Mouse (Mus musculus) liver, embryonic 15.5 days (tissue): ENCODE data around the gene Ager. TPM values are rescaled to one million over a fixed set of nuclear protein-coding genes. Genes with fewer than 3 reads are reported as not detected.

Experiments
- ATAC-seq: fragments of 200-750 bp; cut with Nextera tagmentation; 2 replicates; pipeline ENCODE4 v1.8.0; 2017; ENCODE audit warnings: moderate number of reproducible peaks, mild to moderate bottlenecking, moderate library complexity; ENCODE audit not compliant: insufficient read depth
- H3K27ac ChIP-seq: fragments of 300-500 bp; sonication (generic); replicated peaks from 2 replicates; pipeline ENCODE4 v1.5.1; 2015; ENCODE audit warnings: mild to moderate bottlenecking, inconsistent platforms
- H3K27me3 ChIP-seq: fragments of 300-500 bp; sonication (generic); 2 replicates; pipeline ENCODE4 v1.6.1; 2015; ENCODE audit warnings: mild to moderate bottlenecking, inconsistent platforms
- H3K36me3 ChIP-seq: fragments of 300-500 bp; sonication (generic); replicated peaks from 2 replicates; pipeline ENCODE4 v1.6.1; 2015; ENCODE audit warnings: moderate library complexity, mild to moderate bottlenecking, inconsistent platforms
- H3K4me1 ChIP-seq: fragments of 300-500 bp; sonication (generic); replicated peaks from 2 replicates; pipeline ENCODE4 v1.6.1; 2015; ENCODE audit warnings: inconsistent platforms
- H3K4me2 ChIP-seq: fragments of 300-500 bp; sonication (generic); 2 replicates; pipeline ENCODE4 v1.6.1; 2015; ENCODE audit warnings: moderate library complexity, mild to moderate bottlenecking, inconsistent platforms
- H3K4me3 ChIP-seq: fragments of 300-500 bp; sonication (generic); replicated peaks from 2 replicates; pipeline ENCODE4 v1.5.1; 2015; ENCODE audit warnings: mild to moderate bottlenecking, inconsistent platforms
- H3K9ac ChIP-seq: fragments of 300-500 bp; sonication (generic); 2 replicates; pipeline ENCODE4 v1.6.1; 2015; ENCODE audit warnings: moderate library complexity, mild to moderate bottlenecking, inconsistent platforms
- H3K9me3 ChIP-seq: fragments of 300-500 bp; sonication (generic); replicated peaks from 2 replicates; pipeline ENCODE4 v1.6.1; 2016; ENCODE audit warnings: inconsistent platforms
- WGBS: fragments of 180-500 bp; shearing (Covaris S2); methylation state at CpG from one replicate; pipeline ENCODE4 v1.1.7; 2015; ENCODE audit warnings: mixed read lengths; ENCODE audit not compliant: insufficient replicate concordance; 5-methylcytosine and 5-hydroxymethylcytosine counted together
- polyA plus RNA-seq: library from polyadenylated mRNA; unstranded; fragments of >200 nt; fragmentation: Nextera tagmentation; extraction: Ambion mirVana; gene quantifications from 2 replicates; pipeline ENCODE4 v1.2.1, GENCODE M21; 2015

The Ager gene
- polyA plus RNA-seq, 1 experiment from 2014 or later, result 0.88 TPM

- no peak overlapping the region for H3K4me3 ChIP-seq
- no peak for ATAC-seq
- H3K4me2 ChIP-seq, result no peak overlapping the region
- H3K4me1 ChIP-seq, result peaks cover 53% of the 10 kb centered on the region
- H3K9ac ChIP-seq, result no peak overlapping the region
- peaks cover 27% of the 10 kb centered on the region for H3K27me3 ChIP-seq
- no peak overlapping the region for H3K27ac ChIP-seq
- 67% methylated on average over 3 of the region's 3 CpGs for WGBS
- peaks cover 23% of the 10 kb centered on the region for H3K36me3 ChIP-seq
- no peaks in the 10 kb centered on the region for H3K9me3 ChIP-seq
Observed at GRCm38 (mm10) chr17:34624981-34625380, 27.3 kb downstream of the Ager start.

- peak overlapping the region; percentile 89 for H3K4me2 ChIP-seq
- H3K36me3 ChIP-seq, result peaks cover 23% of the 10 kb centered on the region
- WGBS, result 46% methylated on average over 16 of the region's 16 CpGs
- peak overlapping the region; percentile 66 for H3K4me3 ChIP-seq
- peak overlapping the region; percentile 68 for H3K9ac ChIP-seq
- peaks cover 64% of the 10 kb centered on the region for H3K4me1 ChIP-seq
- no peak for ATAC-seq
- H3K27ac ChIP-seq, result peak overlapping the region; percentile 77; the same call in 1 of the 2 replicates
- H3K9me3 ChIP-seq, result no peaks in the 10 kb centered on the region
- peaks cover 39% of the 10 kb centered on the region for H3K27me3 ChIP-seq
Observed at GRCm38 (mm10) chr17:34626062-34626772, 28.6 kb downstream of the Ager start.

GRCm38 (mm10) chr17:34626773-34627092, 29.1 kb downstream of the Ager start:
- peak overlapping the region; percentile 89 for H3K4me2 ChIP-seq
- peaks cover 18% of the 10 kb centered on the region for H3K36me3 ChIP-seq
- H3K27ac ChIP-seq, result peak overlapping the region; percentile 77
- ATAC-seq, result no peak
- peaks cover 44% of the 10 kb centered on the region for H3K27me3 ChIP-seq
- no peaks in the 10 kb centered on the region for H3K9me3 ChIP-seq
- peak overlapping the region; percentile 66 for H3K4me3 ChIP-seq
- H3K9ac ChIP-seq, result peak overlapping the region; percentile 68
- H3K4me1 ChIP-seq, result peaks cover 68% of the 10 kb centered on the region
- whole genome bisulfite sequencing, result under 1% methylated on average over 18 of the region's 18 CpGs

GRCm38 (mm10) chr17:34627093-34627942, 29.7 kb downstream of the Ager start:
- ATAC-seq, result peak; percentile 69
- no peaks in the 10 kb centered on the region for H3K9me3 ChIP-seq
- under 1% methylated on average over 44 of the region's 45 CpGs for WGBS

GRCm38 (mm10) chr17:34627943-34628643, 30.4 kb downstream of the Ager start, which contains the start of gene Ppt2:
TSS of gene Ppt2 (minus strand) at chr17:34628510.
- peaks cover 69% of the 10 kb centered on the region for H3K4me1 ChIP-seq

More at GRCm38 (mm10) chr17:34627093-34627942, 29.7 kb downstream of the Ager start:
- Histone ChIP-seq H3K4me2 (peak overlapping the region; percentile 89), H3K9ac (peak overlapping the region; percentile 68), H3K4me1 (peaks cover 70% of the 10 kb centered on the region), H3K27me3 (peaks cover 50% of the 10 kb centered on the region), H3K36me3 (peaks cover 15% of the 10 kb centered on the region), H3K4me3 (peak overlapping the region; percentile 66), H3K27ac (peak overlapping the region; percentile 77)

GRCm38 (mm10) chr17:34628644-34628967, 30.9 kb downstream of the Ager start:
- H3K27me3 ChIP-seq, result peaks cover 63% of the 10 kb centered on the region
- peaks cover 66% of the 10 kb centered on the region for H3K4me1 ChIP-seq
- no peaks in the 10 kb centered on the region for H3K9me3 ChIP-seq
- H3K27ac ChIP-seq, result no peak overlapping the region
- H3K4me2 ChIP-seq, result peak overlapping the region; percentile 89
- H3K36me3 ChIP-seq, result peaks cover 8% of the 10 kb centered on the region
- H3K4me3 ChIP-seq, result no peak overlapping the region; the same call in 1 of the 2 replicates
- WGBS, result 46% methylated on average over 5 of the region's 5 CpGs
- H3K9ac ChIP-seq, result no peak overlapping the region
- ATAC-seq, result no peak

More at GRCm38 (mm10) chr17:34627943-34628643, 30.4 kb downstream of the Ager start, which contains the start of gene Ppt2:
- peaks cover 10% of the 10 kb centered on the region for H3K36me3 ChIP-seq
- H3K9ac ChIP-seq, result peak within 1 kb of the TSS; percentile 68
- 10% methylated on average over 29 of the region's 29 CpGs for WGBS
- H3K4me2 ChIP-seq, result peak within 1 kb of the TSS; percentile 89
- H3K27ac ChIP-seq, result peak within 1 kb of the TSS; percentile 77
- peaks cover 58% of the 10 kb centered on the region for H3K27me3 ChIP-seq
- H3K9me3 ChIP-seq, result no peaks in the 10 kb centered on the region
- peak within 1 kb of the TSS; percentile 66 for H3K4me3 ChIP-seq
- ATAC-seq, result no peak

- H3K36me3 ChIP-seq, result peaks cover 6% of the 10 kb centered on the region
- peak within 1 kb of the TSS; percentile 89 for H3K4me2 ChIP-seq
- H3K4me1 ChIP-seq, result peaks cover 63% of the 10 kb centered on the region
- H3K27me3 ChIP-seq, result peaks cover 68% of the 10 kb centered on the region
- ATAC-seq, result no peak
- H3K9ac ChIP-seq, result no peak within 1 kb of the TSS
- H3K9me3 ChIP-seq, result no peaks in the 10 kb centered on the region
- H3K27ac ChIP-seq, result no peak within 1 kb of the TSS
- WGBS, result 13% methylated on average over 16 of the region's 16 CpGs
- peak within 1 kb of the TSS; percentile 66 for H3K4me3 ChIP-seq
Observed at GRCm38 (mm10) chr17:34629221-34629751, 31.6 kb downstream of the Ager start, which contains the start of gene Prrt1. TSS of gene Prrt1 (plus strand) at chr17:34629533.

- peaks cover 63% of the 10 kb centered on the region for H3K4me1 ChIP-seq
- no peak for ATAC-seq
- H3K9me3 ChIP-seq, result no peaks in the 10 kb centered on the region
- H3K27me3 ChIP-seq, result peaks cover 68% of the 10 kb centered on the region
- H3K4me3 ChIP-seq, result no peak overlapping the region
- H3K27ac ChIP-seq, result no peak overlapping the region
- H3K36me3 ChIP-seq, result peaks cover 6% of the 10 kb centered on the region
- peak overlapping the region; percentile 58 for H3K4me2 ChIP-seq
- H3K9ac ChIP-seq, result no peak overlapping the region
- WGBS, result 9% methylated on average over 12 of the region's 12 CpGs
Observed at GRCm38 (mm10) chr17:34629796-34630603, 32.3 kb downstream of the Ager start.

- Histone ChIP-seq H3K9ac (no peak overlapping the region), H3K4me2 (peak overlapping the region; percentile 58), H3K27me3 (peaks cover 68% of the 10 kb centered on the region), H3K9me3 (no peaks in the 10 kb centered on the region), H3K4me3 (peak overlapping the region; percentile 34; the same call in 1 of the 2 replicates), H3K36me3 (no peaks in the 10 kb centered on the region; the same call in 1 of the 2 replicates), H3K27ac (no peak overlapping the region), H3K4me1 (peaks cover 61% of the 10 kb centered on the region)
- WGBS, result 2% methylated on average over 48 of the region's 48 CpGs
- ATAC-seq, result no peak
Observed at GRCm38 (mm10) chr17:34630761-34631301, 33.2 kb downstream of the Ager start.

GRCm38 (mm10) chr17:34631647-34632046, 34.0 kb downstream of the Ager start:
- ATAC-seq, result no peak
- peak overlapping the region; percentile 38 for H3K4me3 ChIP-seq
- no peak overlapping the region for H3K27ac ChIP-seq
- H3K4me1 ChIP-seq, result peaks cover 53% of the 10 kb centered on the region
- peaks cover 68% of the 10 kb centered on the region for H3K27me3 ChIP-seq
- no peaks in the 10 kb centered on the region for H3K9me3 ChIP-seq
- WGBS, result 12% methylated on average over 12 of the region's 12 CpGs
- H3K36me3 ChIP-seq, result no peaks in the 10 kb centered on the region
- no peak overlapping the region for H3K9ac ChIP-seq
- H3K4me2 ChIP-seq, result peak overlapping the region; percentile 64
